Mouse (Mus musculus) CH12.LX (cell line): ENCODE data around the gene Kcnmb3.

Experiments used
- CTCF ChIP-seq, 2 experiments: IDR thresholded peaks in 1 of 2; conservative IDR thresholded peaks in 1 of 2; 2 replicates each; pipeline ENCODE4 v1.5.1; 2011 to 2012; ENCODE audit warnings: low read depth in 2 of 2, low read length in 2 of 2, improper control_type of control experiment in 1 of 2, inconsistent platforms in 1 of 2, mild to moderate bottlenecking in 1 of 2, moderate library complexity in 1 of 2
- MYC ChIP-seq: IDR thresholded peaks from 2 replicates; pipeline ENCODE4 v1.6.1; 2011; ENCODE audit warnings: low read depth, mild to moderate bottlenecking, improper control_type of control experiment, low read length
- TCF12 ChIP-seq: IDR thresholded peaks from 2 replicates; pipeline ENCODE4 v1.6.1; 2014; ENCODE audit warnings: low read depth, mild to moderate bottlenecking, inconsistent platforms, low read length, improper control_type of control experiment

DNA sequence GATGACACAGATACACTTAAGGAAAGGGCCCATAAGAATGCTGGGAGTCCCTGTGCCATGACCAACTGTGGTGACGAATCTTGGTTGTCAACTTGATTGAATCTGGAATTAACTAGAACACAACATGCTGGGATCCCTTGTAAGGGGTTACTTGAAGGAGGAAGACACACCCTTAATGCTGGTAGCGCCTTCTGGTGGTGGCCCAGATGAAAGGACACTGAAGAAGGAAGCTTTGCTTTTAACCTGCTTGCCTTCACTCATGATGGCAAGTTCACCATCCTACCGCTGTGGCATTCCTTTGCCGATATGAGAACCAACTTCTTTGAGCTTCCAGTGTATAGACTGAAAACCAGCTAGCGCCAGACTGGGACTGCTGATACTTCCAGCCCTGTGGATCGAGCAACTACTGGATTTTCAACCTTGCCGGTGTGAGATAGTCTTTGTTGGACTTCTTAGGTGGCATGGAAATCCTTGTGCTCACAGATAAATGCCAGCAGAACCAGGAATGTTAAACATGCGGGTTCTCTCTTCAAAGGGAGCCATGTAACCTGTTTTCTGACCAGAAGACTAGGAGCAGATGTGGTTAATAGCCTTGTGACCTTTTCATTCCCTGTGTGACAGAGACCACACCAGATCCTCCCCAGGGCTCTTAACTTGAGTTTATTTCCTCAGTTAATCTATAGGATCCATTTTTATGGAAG, 2.5 kb upstream of the Kcnmb3 start:
- TF ChIP-seq MYC (no peak), TCF12 (no peak), CTCF (conservative IDR thresholded peaks at IDR 0.05 in 1 of 2, IDR thresholded peaks at IDR 0.05 in 1 of 2; ENCODE audit: low read depth in 2 of 2, low read length in 2 of 2) (peak; percentile 50 to 94; a peak in 3 of 4 replicates)
